16 mouse cellular contexts compared by ENCODE assay signal in genomic region chr3:122456807-122457206, GRCm38 (mm10).
"Had no signal": no experiment of that assay in that cellular context is flagged by ENCODE, and none has a peak within 500 bp of the region (broad histone marks: within the 10 kb centered on the region; RNA-seq: fewer than 3 reads in every experiment).

No protein-coding gene starts in this region.

- H3K9ac ChIP-seq: limb, embryonic 12.5 days; limb, embryonic 15.5 days; liver, embryonic 14.5 days; liver, postnatal 0 days; lung, embryonic 14.5 days; neural tube, embryonic 12.5 days had no signal

- H3K9me3 ChIP-seq: limb, embryonic 12.5 days; limb, embryonic 15.5 days; neural tube, embryonic 12.5 days had no signal

- H3K36me3 ChIP-seq: limb, embryonic 12.5 days; limb, embryonic 15.5 days; neural tube, embryonic 12.5 days had no signal

- DNase-seq: kidney, adult 18-20 months; kidney, adult 9 months; kidney, postnatal 14 days; kidney, postnatal 4 days; left cerebral cortex, postnatal 4 days; liver, postnatal 0 days; lung, embryonic 14.5 days; thymus, adult 18-20 months; thymus, postnatal 36 days had no signal

- ATAC-seq: lung, postnatal 0 days had no signal

- H3K4me3 ChIP-seq: limb, embryonic 12.5 days; limb, embryonic 15.5 days; neural tube, embryonic 12.5 days had no signal

- H3K4me2 ChIP-seq: limb, embryonic 12.5 days; limb, embryonic 15.5 days; liver, embryonic 11.5 days; lung, embryonic 14.5 days; neural tube, embryonic 12.5 days had no signal

- H3K27me3 ChIP-seq: limb, embryonic 12.5 days; limb, embryonic 15.5 days; neural tube, embryonic 12.5 days had no signal

- H3K27ac ChIP-seq: limb, embryonic 12.5 days; limb, embryonic 15.5 days; liver, embryonic 14.5 days; macrophage; neural tube, embryonic 12.5 days had no signal
